Mouse (Mus musculus): Measurements from ENCODE around the gene Dennd4c. TPM values are rescaled to one million over a fixed set of nuclear protein-coding genes. Genes with fewer than 3 reads are reported as not detected.
"Not testable (repeated sequence)": the region's sequence is repeated elsewhere in the genome, so short reads cannot be mapped to it uniquely, and the experiment has no call there.

Dennd4c gene
- polyA plus RNA-seq, 1 experiment = 14.5 TPM

DNA sequence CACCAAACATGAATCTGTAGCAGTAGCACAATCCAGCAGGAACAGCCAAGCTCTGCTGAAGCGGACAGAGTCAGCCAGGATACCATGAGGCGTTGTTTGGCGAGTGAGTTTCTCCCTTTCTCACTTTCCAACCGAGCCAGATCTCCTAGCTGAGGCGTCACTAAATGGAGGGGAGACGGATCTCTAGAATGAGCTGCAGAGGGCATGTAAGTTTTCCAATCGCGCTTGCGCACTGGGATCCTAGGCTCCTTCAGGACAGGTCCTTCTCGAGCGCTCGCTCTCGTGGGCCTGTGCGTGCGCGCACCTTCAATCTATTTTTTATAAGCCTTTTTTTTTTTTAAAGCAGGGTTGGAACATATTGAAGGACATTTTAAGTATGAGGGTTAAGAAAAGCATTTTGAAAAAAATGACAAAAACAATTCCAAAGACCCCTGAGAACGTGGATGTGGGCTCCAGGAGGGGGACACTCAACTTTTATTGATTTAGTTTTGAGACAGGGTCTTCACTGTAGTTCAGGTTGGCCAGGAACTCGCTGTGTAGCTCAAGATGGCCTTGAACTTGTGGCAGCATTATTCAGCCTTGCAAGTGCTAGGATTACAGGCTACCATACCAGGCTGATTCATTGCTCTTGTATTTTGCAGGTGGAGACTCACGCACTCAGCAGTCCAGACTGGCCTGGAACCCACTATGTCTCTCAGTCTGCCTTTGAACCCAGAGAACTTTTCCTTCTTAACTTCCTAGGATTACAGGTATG, 14.1 kb upstream of the Dennd4c start:
- Histone ChIP-seq H3K4me3 (ENCODE audit: insufficient read depth, low read depth, low read length) (no peak overlapping the region), H3K27ac (replicated peaks; ENCODE audit: low read depth, low read length) (no peak overlapping the region), H3K4me1 (ENCODE audit: control insufficient read depth, insufficient read depth, insufficient read length, low read length) (no peaks in the 10 kb centered on the region)

DNA sequence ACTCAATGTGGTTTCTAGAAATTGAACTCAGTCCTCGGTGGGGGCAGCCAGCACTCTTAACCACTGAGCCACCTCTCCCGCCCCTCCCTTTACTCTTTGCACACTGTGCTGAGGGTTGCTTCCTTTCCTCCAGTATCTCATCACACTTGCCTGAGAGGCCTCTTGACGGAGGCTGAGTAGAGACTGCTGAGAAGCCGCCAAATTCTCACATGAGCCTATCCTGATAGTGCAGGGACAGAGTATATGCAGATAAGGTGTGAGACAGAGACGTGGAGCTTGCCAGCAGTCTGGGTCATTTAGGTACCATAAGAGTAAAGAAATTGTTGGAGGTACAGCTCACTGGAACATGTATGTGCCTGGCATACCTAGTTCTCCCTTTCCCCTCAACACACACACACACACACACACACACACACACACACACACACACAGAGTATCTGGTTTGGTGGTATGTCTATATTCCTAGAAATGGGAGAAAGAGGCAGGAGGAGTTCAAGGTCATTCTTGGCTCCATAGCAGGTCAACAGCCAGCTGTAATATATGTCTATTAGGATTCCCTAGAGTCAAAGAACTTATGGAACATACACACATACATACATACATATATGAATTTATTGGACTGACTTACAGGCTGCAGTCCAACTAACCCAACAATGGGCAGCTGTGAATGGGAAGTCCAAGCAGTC, 8.9 kb upstream of the Dennd4c start:
- Histone ChIP-seq H3K4me3 (ENCODE audit: insufficient read depth, low read depth, low read length) (no peak overlapping the region), H3K27ac (replicated peaks; ENCODE audit: low read depth, low read length) (no peak overlapping the region)

DNA sequence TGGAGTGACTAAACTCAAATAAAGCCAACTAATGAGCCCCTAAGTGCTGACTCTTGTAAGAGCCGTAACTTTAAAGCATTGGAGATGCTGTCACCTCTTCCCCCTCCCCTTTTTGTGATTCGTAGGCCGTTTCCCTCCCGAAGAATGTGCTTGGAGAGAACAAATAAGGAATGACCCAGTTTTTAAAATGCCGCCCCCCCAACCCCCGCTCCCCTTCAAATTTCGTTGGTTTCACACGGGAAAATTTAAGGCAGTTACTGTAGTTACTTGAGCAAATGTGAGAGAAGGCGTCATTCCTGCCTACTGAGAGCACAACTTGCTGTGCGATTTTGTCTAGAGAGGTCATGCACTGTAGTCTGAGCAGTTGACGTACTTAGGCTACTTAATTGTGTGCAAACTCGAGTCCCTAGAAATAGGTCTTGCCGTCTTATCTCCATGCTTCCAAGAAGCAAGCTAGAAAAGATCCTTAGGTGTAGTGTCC, 1.0 kb downstream of the Dennd4c start:
- Histone ChIP-seq H3K4me3 (ENCODE audit: insufficient read depth, low read depth, low read length) (peak overlapping the region; percentile 99), H3K27ac (replicated peaks; ENCODE audit: low read depth, low read length) (peak overlapping the region; percentile 86), H3K4me1 (ENCODE audit: control insufficient read depth, insufficient read depth, insufficient read length, low read length) (peaks cover 15% of the 10 kb centered on the region)

More for the DNA sequence above, 8.9 kb upstream of the Dennd4c start:
- no peaks in the 10 kb centered on the region for H3K4me1 ChIP-seq (ENCODE audit: control insufficient read depth, insufficient read depth, insufficient read length, low read length)

DNA sequence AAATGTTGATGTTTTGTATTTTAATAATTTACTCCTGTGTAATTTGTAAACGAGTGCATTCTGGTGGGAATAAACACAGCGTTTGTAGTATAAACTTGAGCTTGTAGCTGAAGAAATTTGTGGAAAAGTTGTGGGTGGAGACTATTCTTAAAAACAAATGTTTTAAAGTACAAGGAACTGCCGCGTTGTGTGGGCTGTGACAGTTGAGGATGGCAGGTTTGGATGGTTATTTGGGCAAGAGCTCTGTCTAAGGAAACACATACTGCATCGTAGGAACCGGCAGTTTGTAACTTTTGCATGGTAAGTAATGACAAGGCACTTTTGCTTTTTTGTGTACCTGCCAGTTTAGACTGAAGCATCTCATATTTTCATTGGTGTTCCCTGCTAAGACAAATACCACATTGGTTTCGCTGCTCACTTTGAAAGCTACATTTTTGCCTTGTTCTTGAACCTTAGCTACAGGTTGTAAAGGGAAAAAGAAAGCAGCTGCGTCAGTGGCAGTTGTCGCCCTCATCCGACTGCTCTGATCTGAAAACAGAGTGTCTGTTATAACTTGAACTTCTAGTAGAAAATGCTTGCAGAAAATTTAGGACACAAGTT, 2.1 kb downstream of the Dennd4c start:
- H3K4me1 ChIP-seq (ENCODE audit: control insufficient read depth, insufficient read depth, insufficient read length, low read length) = peaks cover 15% of the 10 kb centered on the region
- H3K4me3 ChIP-seq (ENCODE audit: insufficient read depth, low read depth, low read length) = peak overlapping the region; percentile 44
- no peak overlapping the region for H3K27ac ChIP-seq (replicated peaks; ENCODE audit: low read depth, low read length)

DNA sequence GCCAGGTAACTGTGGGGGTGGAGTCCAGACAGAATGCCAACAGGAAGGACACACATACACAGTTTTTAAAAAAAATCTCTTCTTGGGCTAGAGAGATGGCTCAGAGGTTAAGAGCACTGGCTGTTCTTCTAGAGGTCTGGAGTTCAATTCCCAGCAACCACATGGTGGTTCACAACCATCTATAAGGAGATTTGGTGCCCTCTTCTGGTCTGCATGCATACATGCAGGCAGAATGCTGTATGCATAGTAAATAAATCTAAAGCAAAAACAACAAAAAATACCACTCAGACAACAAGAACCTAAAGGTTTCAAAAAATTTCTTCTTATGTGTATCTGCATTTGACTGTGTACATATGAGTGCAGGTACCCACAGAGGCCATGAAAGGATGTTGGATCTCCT, 16.0 kb downstream of the Dennd4c start:
- Histone ChIP-seq H3K4me3 (ENCODE audit: insufficient read depth, low read depth, low read length) (no peak overlapping the region), H3K4me1 (ENCODE audit: control insufficient read depth, insufficient read depth, insufficient read length, low read length) (no peaks in the 10 kb centered on the region), H3K27ac (replicated peaks; ENCODE audit: low read depth, low read length) (no peak overlapping the region)

DNA sequence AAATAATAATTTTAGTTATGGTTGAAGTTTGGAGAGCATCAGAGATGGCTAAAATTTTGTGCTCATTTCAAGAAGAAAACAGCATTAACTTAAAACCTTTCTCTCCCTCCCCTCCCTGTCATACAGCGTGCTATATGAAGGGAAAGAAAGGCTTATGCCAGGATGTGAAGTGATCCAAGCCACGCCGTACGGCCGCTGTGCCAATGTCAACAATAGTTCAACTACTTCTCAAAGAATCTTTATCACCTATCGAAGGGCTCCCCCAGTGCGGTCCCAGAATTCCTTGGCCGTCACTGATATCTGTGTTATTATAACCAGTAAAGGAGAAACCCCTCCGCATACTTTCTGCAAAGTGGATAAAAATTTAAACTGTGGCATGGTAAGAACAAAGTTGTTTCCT, 29.2 kb downstream of the Dennd4c start:
- no peak overlapping the region for H3K27ac ChIP-seq (replicated peaks; ENCODE audit: low read depth, low read length)
- H3K4me1 ChIP-seq (ENCODE audit: control insufficient read depth, insufficient read depth, insufficient read length, low read length) = no peaks in the 10 kb centered on the region
- H3K4me3 ChIP-seq (ENCODE audit: insufficient read depth, low read depth, low read length) = no peak overlapping the region

DNA sequence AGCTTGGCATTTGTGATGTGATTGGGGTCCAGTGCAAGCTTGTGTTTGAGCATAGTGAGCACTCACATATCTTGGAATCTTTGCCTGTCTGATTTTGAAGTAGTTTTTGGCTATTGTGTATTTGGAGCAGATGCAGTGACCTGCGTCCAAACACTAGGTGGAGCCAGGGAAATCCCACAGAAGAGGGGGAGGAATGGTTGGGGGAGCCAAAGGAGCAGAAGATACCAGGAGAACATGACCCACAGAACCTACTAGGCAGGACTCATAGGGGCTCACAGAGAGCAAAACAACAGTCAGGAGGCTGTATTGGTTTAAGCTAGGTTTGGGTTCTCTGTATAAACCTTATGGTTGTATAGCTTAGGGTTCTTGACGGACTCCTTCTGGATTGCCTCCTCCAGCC, 62.2 kb downstream of the Dennd4c start:
- no peak overlapping the region for H3K27ac ChIP-seq (replicated peaks; ENCODE audit: low read depth, low read length)
- H3K4me3 ChIP-seq (ENCODE audit: insufficient read depth, low read depth, low read length) = no peak overlapping the region
- H3K4me1 ChIP-seq (ENCODE audit: control insufficient read depth, insufficient read depth, insufficient read length, low read length) = no peaks in the 10 kb centered on the region

DNA sequence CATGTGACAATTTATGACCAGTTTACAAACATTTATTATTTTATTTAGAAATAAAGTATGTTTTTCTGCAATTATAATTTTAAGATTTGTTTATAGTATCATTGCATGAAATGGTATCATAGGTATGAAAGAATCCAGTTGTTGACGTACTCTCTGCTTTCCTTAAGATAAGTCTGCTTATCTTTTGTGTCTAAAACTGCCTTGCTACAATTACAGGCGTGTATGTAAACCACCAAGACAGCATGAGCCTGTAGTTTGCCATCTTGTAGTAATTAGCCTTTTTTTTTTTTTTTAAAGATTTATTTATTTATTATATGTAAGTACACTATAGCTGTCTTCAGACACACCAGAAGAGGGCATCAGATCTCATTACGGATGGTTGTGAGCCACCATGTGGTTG, 66.5 kb downstream of the Dennd4c start:
- Histone ChIP-seq H3K4me3 (ENCODE audit: insufficient read depth, low read depth, low read length) (no peak overlapping the region), H3K27ac (replicated peaks; ENCODE audit: low read depth, low read length) (no peak overlapping the region), H3K4me1 (ENCODE audit: control insufficient read depth, insufficient read depth, insufficient read length, low read length) (no peaks in the 10 kb centered on the region)

DNA sequence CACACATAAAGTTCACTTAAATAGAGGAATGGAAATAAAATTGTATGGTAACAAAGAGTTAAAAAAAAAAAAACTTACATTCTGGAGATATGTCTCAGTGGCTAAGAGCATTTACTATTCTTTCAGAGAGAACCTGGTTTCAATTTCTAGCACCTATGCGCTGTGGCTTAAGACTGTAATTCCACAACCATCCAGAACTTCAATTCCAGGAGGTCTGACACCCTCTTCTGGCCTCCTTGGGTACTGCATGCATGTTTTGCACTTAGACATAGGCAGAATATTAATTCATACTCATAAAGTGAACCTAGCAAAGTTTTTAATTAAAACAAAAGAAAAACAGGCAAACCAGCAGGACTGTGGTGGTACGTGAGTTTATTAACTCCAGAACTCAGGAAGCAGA, 74.8 kb downstream of the Dennd4c start:
- Histone ChIP-seq H3K27ac (replicated peaks; ENCODE audit: low read depth, low read length) (no peak overlapping the region), H3K4me3 (ENCODE audit: insufficient read depth, low read depth, low read length) (no peak overlapping the region), H3K4me1 (ENCODE audit: control insufficient read depth, insufficient read depth, insufficient read length, low read length) (no peaks in the 10 kb centered on the region)

DNA sequence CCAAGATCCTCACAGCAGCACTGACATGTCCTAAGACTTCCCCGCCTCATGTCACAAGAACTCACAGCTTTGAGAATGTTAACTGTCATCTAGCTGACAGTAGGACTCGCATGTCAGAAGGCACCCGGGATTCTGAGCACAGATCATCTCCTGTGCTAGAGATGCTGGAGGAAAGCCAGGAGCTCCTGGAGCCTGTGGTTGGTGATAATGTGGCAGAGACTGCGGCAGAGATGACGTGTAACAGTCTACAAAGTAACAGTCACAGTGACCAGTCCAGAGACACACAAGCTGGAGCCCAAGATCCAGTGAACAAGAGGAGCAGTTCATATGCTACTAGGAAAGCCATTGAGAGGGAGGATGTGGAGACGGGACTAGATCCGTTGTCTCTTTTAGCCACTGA, 76.8 kb downstream of the Dennd4c start:
- Histone ChIP-seq H3K4me3 (ENCODE audit: insufficient read depth, low read depth, low read length) (no peak overlapping the region), H3K27ac (replicated peaks; ENCODE audit: low read depth, low read length) (no peak overlapping the region), H3K4me1 (ENCODE audit: control insufficient read depth, insufficient read depth, insufficient read length, low read length) (no peaks in the 10 kb centered on the region)

DNA sequence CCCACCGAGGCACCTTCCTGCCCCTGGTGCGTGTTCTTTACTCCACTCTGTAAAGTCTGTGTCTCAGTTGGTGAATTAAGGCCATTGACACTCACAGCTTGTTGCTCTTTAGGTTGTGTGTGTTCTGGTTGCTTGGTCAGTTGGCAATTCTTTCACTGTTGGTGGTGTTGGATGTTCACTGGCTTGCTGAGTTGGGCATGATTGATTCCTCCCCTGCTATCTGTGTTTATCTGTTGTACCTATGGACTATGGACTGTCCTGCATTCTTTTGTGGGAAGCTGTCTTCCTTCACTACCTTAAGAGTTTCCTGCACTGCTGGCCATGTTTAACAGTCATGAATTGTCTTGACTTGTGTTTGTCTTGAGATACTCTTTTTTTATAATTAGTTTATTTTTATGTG, 83.5 kb downstream of the Dennd4c start:
- Histone ChIP-seq H3K4me1 (ENCODE audit: control insufficient read depth, insufficient read depth, insufficient read length, low read length) (no peaks in the 10 kb centered on the region), H3K27ac (replicated peaks; ENCODE audit: low read depth, low read length) (no peak overlapping the region), H3K4me3 (ENCODE audit: insufficient read depth, low read depth, low read length) (no peak overlapping the region)

DNA sequence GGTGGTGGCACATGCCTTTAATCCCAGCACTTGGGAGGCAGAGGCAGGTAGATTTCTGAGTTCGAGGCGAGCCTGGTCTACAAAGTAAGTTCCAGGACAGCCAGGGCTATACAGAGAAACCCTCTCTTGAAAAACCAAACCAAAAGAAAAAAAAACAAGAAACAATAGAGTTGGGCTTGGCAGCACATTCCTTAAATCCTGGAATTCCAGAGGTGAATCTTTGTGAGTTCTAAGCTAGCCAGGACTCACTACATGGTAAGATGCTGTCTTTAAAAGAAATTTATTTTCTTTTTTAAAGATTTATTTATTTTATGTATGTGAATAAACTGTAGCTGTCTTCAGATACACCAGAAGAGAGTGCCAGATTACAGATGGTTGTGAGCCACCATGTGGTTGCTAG, 92.8 kb downstream of the Dennd4c start:
- not testable (repeated sequence) for H3K4me3 ChIP-seq (ENCODE audit: insufficient read depth, low read depth, low read length); H3K4me1 ChIP-seq (ENCODE audit: control insufficient read depth, insufficient read depth, insufficient read length, low read length); H3K27ac ChIP-seq (replicated peaks; ENCODE audit: low read depth, low read length)

DNA sequence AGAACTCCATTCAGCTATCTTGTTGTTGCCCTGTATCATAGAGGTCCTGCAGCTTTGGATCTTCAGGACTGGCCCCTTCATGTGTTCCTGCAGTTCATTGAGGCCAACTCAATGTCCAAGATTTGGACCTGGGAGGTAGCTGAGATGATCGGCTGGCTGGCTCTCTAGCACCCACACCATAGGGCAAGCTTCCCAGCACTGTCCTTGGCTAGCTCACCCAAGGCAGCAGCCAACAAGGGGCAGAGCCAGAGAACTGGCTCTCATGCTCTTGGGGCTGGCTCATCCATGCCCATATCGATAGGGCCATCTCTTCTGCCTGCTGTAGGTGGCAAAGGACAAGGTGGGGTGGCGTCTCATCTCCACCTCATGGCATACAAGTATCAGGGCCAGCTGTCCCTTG, 97.0 kb downstream of the Dennd4c start:
- Histone ChIP-seq H3K4me1 (ENCODE audit: control insufficient read depth, insufficient read depth, insufficient read length, low read length) (no peaks in the 10 kb centered on the region), H3K27ac (replicated peaks; ENCODE audit: low read depth, low read length) (no peak overlapping the region), H3K4me3 (ENCODE audit: insufficient read depth, low read depth, low read length) (no peak overlapping the region)

DNA sequence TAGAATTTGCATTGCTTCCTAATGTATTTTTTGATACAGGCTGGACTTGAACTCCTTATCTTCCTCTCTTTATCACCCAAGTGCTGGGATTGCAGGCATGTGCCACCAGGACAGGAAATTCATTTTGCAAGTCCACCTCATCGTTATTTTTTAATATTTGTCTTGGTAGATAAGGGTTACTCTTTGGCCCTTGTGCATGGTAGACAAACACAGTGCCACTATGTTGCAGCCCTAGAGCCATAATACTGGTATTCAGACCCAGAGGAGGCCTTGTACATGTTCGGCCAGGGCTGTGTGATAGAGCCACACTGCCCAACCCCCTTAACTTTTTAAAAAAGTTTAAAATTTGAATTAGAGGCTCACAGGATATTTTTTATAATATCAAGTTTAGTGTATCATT, 98.9 kb downstream of the Dennd4c start:
- no peaks in the 10 kb centered on the region for H3K4me1 ChIP-seq (ENCODE audit: control insufficient read depth, insufficient read depth, insufficient read length, low read length)
- H3K4me3 ChIP-seq (ENCODE audit: insufficient read depth, low read depth, low read length) = no peak overlapping the region
- H3K27ac ChIP-seq (replicated peaks; ENCODE audit: low read depth, low read length) = no peak overlapping the region

DNA sequence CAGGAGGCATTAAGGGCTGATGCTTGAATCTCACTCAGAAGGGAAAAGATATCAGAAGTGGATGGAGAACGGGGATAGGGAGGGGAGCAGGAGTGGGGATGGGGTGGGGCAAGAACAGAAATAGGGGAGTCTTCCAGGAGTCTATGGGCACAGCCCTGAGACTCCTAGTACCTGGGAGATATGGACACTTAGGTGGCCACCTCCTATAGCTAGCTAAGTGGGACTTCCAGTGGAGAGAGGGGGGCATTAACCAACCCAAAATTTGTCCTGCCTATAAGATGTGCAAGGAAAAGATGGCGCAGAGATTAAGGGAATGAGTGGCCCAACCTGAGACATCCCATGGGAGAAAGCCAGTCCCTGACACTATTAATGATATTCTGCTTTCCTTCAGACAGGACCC, 103.0 kb downstream of the Dennd4c start:
- H3K4me3 ChIP-seq (ENCODE audit: insufficient read depth, low read depth, low read length) = no peak overlapping the region
- no peaks in the 10 kb centered on the region for H3K4me1 ChIP-seq (ENCODE audit: control insufficient read depth, insufficient read depth, insufficient read length, low read length)
- no peak overlapping the region for H3K27ac ChIP-seq (replicated peaks; ENCODE audit: low read depth, low read length)

DNA sequence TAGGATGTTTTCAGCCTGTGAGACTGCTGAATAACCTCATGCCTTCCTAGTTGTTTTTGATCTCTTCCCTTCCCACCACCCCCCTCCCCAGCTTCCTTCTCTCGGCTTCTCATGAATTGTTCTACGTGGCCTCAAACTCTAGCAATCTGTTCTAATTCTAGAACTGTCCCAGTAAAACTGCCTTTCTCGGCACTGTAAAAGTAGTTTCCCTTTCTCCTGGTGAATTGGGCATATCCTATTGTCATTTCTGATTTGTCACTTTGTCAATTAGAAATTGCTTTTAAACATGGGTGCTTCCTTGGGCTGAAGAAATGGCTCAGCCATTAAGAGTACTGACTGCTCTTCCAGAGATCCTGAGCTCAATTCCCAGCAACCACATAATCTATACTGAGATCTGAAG, 103.7 kb downstream of the Dennd4c start:
- Histone ChIP-seq H3K4me1 (ENCODE audit: control insufficient read depth, insufficient read depth, insufficient read length, low read length) (no peaks in the 10 kb centered on the region), H3K27ac (replicated peaks; ENCODE audit: low read depth, low read length) (no peak overlapping the region), H3K4me3 (ENCODE audit: insufficient read depth, low read depth, low read length) (no peak overlapping the region)
